Mouse (Mus musculus) cerebellum, adult 11-12 months (tissue): ENCODE results near the gene Pid1.

Experiments used
- DNase-seq: peaks from one replicate; pipeline ENCODE4 v3.0.0; 2022

Gene Pid1

DNA sequence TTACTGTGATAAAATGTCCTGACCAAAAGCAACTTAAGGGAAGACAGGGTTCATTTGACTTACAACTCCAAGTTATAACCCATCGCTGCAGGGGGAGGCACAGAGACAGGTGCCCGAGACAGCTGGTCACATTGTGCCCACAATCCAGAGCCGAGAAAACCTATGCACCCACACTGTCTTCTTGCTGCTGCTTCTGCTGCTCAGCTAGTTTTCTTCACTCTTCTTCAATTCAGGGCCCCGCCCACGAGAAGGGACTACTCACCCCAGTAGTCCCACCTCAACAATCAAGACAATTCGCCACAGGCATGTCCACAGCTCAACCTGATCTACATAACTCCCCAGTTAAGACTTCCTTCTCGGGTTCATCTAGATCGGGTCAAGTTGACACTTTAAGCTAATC, at the start of gene Pid1:
Gene Pid1 (minus strand): TSS at position 214 of the 400 bp plus-strand sequence.
- DNase-seq, result no peak

DNA sequence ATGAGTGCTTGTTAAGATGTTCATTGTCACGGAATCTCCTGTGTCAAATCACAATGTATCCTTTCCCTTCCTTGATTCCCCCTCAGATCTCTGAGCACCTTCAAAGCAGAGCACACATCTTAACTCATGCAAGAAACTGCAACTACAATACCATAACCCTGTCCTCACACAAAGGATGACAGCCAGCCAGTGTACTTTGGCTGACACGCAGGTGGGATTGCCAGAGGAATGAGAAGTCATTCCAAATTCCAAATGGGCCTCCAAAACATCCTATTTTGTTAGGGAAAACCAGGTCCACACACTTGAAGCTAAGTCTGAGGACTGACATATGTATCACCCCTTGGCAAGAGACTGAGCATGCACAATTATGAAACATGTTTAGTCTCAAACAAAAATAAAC, 45.5 kb upstream of the Pid1 start:
- no peak for DNase-seq

DNA sequence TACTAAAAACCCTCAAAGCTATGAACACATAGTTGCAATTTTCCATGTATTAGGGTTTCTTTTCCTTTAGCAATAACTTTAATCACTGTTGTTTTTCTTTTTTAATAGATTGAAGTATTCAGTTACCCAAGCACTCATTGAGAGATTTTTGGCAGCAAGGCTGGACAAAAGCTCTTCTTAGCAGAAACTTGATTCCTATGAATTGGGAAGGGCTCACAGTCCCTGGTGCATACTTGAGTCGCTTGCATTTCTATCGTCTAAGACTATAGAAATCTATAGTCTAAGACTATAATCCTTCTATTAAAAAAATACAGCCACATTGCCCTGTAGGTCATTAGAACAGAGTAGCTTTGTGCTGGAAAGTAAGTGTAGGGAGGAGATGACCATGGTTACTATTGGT, 44.9 kb upstream of the Pid1 start:
- DNase-seq, result no peak

DNA sequence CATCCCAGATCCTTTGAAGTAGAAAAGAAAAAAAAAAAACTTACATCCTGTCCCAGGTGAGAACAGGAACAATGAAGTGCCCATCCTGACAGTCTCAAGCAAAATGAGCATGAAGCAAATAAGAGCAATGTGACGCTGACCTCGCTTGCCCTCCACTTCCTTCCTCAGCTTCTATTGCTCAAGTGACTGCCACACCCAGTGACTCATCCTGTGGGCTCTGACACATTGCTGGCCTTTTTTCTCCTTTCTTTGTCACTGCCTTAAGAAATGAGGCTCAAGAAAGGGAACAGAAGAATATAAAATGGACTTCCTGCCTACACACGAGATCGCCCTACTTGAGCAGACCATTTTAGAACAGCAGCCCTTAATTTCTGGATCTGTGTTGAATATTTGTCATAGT, 42.9 kb upstream of the Pid1 start:
- DNase-seq, result no peak

DNA sequence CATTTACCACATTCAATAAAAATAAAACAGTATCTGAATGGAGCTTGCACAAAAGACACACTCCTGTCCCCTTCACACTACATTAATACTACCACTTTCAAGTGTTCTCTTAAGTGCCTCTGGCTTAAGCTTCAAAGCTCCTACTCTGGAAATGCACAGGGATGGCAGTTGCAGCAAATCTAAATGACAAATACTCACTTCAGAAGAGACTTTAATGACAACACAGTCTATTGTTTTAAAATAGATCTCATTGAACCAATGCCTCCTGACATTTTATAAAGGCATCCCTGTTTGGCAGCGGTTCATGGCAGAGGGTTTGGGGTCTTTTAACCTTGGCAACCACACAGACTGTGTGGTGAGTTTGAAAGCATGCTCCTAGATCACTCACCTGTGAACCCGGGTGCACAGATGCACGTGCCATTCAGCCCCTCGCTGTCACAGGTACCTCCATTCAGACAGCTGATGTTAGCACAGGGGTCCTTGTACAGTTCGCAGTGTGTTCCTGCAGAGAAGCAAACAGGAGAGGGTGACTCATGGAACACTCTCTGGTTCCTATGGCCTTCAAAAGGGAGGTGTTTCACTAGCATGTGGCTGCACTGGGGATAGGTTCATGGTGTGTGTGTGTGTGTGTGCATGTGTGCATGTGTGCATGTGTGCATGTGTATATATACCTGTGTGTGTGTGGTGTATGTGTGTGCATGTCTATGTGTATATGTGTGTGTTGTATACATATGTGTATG, 41.7 kb upstream of the Pid1 start:
- no peak for DNase-seq

DNA sequence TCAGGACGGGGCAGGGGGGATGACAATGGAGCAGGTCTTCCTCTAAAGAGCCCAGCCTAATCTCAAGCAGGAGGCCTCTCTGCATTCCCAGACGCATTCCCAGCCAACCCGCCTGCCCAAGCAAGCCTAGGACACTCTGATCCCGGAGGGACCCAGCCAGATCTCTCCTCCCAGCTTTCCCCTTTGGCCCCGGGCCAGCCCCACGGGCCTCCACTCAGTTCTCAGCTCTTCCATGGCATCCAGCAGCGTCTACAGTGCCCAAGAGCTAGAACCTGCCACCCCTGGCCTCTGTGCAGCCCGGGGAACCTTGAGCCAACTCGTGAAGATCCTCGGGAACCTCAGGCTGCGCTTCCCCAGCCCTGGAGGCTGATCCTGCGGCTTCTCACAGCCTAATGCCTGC, 40.9 kb upstream of the Pid1 start:
- DNase-seq, result no peak

DNA sequence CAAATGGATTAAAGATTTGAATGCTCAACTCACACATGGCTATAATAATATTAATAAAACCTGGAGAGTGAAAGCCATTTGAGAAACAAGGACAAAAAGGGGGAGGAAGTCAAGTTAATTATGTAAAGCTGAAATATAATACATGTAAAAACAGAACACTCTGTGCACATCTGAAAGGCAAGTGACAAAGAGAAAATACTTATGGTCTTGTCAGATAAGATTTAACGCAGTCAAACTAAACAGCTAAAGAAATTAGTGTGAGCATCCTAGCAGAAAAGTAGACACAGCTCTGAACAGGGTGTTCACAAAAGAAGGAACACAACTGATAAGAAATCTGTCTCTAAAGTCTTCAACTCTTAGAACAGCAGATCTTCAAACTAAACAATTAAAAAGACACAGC, 38.2 kb upstream of the Pid1 start:
- DNase-seq, result no peak

DNA sequence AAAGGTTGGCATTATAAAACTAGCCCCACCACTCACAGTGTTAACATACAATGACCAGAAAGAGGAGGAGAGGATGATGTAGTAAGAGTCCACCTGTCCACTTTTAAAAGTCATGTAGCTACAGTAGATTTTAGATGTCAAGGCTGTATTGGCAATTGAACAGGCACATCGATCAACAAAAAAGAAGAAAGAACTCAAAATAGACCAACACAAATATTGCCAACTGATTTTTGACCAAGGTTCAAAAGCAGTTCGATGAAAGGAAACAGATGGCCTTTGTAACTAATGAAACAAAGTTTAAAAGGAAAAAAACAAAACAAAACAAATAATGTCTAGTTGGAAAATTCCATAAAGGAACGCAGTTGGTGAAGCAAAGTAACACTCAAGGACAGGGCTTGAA, 35.7 kb upstream of the Pid1 start:
- DNase-seq, result no peak

DNA sequence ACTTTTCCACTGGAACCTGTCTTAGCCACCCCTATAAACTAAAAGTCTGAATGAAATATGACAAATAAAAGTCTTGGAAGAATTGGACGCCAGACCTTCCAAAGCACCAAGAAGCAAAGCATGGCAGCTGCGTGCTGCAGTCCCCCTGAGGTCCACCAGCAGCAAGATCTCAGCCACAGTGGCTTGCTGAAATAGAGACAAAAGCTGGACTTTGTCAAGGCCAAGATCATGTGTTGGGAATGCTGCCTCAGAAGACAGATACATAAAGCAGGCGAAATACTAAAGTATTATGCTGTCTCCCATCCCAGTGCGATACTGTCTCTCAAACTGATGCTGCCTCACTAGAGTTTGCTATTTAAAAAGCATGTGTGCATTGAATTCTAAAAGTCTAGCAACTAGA, 35.1 kb upstream of the Pid1 start:
- DNase-seq, result no peak

DNA sequence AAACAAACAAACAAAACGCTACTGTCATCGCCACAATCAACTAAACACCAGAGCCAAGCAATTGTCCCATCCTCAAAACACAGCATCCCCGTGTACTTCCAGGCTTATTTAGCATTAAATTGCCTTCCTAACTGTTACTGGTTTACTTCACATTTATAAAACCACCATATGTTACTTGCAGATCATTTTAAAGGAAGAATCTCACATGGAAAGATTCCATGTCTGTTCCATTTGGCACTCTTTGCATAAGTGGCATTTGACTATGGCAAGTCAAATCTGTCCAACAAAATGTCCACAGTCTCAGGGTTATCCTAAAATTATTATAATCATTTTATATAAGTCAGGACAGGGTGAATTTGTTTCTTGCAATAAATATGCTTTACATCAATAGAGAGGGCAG, 32.8 kb upstream of the Pid1 start:
- DNase-seq, result no peak

DNA sequence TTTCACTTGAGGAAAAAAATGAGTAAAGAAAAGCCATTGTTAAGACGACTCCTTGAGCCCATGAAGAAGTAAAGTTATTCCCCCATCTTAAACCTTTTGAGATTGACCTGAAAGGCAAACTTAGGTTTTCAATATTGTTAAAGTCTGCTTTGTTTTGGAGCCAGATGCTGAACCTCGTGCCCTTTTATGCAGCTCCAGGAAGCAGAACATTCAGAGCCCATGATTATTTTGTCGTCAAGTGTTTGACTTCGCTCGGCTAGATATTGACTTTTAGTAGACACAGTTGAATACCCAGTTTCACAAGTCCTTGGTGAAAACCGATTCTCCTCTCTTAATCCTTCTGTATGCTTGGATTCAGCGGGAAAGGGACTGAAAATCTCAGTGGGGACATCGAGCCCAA, 31.9 kb upstream of the Pid1 start:
- DNase-seq, result no peak

DNA sequence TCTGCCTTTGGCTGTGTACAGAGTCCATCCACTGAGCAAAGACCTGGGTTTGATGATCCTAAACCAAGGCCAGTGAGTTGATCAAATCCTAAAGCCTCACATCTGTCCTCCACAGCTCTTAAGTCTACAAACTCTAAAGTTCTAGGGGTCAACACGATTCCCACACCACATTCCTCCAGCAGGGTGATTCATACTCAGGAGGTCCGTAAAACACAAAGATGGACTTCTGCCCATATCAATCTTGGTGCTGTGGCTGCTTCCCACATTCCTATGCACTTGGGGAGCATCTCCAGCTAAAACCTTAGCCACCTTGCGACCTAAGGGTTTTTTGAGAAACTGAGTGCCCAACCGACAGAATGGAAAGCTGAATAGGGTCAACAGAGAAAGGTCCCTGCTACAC, 27.0 kb upstream of the Pid1 start:
- no peak for DNase-seq

DNA sequence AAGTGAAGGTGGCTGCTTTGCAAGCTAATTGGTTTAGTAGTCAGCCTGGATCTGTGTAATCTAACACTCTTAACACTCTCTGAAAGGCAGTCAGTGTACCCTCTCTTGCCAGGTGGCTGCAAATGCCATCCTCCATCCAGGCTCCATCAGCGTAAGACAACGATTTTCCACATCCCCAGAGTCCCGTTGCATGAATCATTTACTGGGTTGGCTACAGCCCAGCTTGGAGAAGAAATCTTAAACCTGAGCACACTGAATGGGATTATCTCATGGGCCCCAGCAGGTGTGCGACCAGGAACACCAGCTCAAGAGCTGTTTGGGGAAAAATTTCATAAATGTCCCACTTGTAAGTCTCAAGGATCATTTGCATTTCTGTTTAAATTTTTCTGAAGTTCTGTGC, 23.6 kb upstream of the Pid1 start:
- DNase-seq, result no peak

DNA sequence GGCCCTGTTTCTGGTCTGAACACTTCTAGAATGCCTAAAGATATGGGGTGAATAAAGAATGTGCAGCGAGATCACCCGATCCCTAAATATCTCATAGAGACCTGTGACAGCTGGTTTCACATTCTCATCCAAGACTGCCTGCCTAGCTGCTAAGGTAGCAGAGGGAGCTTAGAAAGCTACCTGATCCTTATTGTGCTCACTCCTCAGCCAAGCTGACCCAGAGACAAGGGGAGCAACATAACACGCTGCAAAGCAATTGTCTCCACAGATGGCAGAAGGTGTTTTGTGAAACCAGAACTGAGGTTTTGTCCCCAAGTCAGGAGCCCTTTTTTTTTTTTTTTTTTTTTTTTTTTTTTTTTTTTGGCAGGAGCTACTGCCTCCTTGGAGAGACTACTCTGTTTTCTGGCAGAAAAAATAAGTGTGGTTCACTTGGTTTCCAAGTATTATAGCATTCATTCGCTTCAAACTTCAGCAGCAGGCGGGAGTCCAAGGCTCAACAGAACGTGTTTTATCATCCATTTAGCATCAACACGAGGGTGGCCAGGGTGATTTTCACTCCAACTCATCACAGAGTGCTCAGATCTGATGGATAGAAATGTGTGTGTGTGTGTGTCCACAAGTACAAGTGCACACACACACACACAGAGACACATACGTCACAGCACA, 22.6 kb upstream of the Pid1 start:
- DNase-seq, result no peak

DNA sequence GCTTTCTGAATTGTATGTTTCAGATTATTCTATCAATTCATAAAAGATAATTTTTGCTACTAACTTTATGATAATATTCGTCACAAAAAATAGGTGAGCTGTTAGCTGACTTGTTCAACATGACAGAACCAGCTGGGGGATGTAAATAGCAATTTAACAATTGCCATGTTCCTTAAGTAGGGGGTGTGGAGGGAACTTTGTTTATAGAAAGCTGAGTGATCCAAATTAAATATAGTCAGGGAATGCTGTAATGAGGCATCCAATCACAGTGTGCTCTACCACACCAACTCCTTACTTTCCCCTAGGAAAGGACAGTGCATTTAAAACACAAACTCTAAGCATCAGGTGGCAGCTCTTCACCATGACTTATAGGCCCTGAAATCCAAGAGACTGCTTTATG, 18.7 kb upstream of the Pid1 start:
- DNase-seq, result no peak

DNA sequence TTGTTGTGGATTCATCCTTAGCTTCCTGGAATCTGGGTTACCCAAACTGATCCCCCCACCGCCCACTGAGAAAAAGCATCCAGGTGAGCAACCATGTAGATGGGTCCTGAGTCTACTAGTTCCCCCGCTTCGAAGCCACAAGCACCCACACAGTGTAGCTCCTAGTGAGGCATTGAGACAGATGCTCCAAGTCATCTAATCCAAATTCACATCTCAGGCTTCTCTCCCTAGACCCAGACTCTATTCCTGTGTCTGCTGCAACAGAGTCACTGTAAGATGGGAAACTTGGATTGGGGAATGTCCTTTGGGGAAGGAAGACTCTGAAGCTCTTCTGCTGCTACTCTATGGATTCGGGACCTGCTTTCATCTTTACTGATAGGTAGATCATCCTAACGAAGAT, 18.1 kb upstream of the Pid1 start:
- DNase-seq, result no peak

DNA sequence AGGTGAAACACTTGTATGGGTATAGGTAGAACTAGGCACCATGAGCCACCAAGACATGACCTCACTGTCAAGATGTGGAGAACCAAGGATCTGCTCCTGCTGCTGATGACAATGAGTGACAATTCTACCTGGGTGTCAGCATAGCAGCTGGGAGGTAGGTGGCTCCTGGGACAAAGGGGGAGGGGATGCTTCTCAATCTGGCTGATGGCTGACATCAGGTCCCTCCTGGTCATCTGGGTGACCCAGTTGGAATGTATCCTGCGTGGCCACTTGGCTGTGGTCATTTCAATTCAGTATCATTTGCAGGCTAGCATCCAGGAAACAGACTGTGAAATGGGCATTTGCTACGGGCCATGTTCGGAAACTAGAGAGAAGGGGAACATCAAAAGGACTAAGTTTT, 16.9 kb upstream of the Pid1 start:
- DNase-seq, result peak; percentile 17

DNA sequence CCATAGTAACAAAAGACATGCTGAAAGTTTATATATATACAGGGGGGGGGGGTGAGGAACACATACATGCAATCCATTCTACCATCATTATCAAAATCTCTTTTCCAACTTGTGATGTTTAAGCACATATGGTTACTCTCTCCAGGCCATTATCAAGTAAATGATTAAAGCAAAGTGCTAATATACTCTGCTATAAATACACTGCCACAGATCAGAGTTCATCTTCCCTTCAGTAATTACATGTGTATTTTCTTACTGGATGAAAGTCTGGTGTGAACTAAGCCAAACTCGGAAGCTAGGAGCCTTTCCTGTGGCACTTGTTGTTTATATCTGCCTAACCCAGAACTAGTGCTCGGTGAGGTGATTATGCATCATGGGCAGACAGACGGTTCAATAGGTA, 3.8 kb upstream of the Pid1 start:
- no peak for DNase-seq

DNA sequence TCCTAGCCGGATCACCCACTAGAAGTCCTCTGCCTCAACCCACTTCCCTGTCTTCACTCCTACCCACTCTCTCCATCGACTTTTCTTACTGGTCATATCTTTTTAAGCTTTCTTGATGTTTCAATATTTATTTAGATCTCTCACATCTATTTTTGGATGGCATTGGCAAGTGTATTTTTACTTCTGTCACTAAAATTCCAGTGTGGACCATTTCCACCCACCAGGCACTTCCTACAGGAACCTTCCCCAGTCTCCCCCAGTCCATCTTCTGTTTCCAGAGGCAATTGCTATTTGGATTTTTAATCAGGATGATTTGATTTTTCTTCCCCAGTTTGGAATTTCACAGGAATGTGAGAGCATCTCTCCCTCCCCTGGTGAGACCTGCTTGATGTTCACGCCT, 2.6 kb upstream of the Pid1 start:
- DNase-seq, result no peak

DNA sequence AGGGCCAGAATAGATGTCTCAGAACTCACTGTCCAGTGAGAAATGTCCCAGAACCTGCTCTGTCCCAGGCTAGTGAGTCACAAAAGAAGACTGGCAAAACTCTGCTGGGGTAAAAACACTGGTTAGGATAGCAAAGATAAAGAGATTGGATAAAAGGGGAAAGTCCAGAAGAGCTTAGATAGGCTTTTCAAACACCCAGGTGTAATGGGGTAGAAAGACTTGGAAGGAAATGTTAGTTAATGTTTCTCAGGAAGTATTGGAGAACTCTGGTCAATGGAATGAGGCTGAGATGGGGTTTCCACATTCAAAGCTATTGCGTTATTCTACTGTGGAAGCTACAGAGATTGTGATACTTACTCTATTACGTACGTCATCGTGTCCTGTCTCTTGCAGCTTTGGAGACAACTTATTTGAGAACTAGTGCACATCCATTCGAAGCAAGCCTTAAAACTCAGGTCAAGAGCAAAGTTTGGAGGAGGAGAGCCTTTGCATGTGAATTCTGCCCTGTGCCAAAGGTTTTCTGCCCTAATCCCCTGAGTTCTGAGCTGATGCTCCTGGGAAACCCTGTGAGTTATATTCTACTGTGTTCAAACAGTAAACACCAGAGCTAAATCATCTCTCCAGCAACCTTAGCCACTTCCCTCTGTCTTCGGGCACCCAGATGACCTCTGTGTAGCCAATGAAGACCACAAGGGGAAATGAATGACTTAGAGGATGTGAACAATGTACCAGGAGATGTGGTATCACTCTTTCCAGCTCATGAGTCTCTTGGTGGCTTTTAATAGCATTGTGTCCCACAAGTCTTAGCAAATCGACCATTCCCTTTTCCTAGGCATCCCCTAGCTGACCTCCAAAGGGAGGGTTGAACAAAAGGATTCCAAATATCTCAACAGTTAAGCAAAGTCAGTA, 1.0 kb downstream of the Pid1 start:
- no peak for DNase-seq

DNA sequence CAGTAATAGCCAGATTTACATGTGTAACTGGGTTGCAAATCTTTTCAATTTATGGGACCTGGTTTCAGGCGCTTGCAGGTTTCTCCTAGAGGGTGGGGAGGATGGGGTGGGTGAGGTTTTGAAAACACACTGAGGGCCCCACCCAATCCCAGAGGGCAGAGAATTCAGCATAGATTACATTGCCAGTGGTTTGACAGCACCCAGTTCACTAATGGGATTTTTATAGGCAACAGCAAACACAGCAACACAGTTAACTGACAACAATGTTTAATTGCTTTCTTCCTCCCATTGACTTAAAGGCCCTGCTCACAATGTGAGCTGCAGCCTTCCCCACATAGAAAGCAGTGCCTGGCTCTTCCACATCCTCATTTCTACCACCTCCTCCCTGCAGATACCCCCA, 1.8 kb downstream of the Pid1 start:
- DNase-seq, result no peak

DNA sequence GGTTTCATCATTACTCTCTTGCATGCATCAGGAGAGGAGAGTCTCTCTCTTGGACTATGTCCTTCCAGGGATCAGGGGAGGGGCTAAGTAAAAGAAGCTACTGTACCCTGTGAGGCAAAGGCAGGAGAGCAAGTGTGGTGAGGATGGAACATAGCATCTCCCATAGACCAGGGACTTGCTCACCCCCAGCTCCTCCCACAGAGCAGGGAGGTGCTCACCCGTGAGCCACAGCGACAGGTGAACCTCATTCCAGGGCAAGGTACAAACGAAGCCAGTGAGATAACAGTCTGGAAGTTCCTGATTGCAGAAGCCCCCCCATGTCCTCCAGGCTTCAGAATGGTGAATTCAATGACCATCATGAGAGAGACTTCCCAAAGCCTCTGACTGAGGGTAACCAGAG, 2.6 kb downstream of the Pid1 start:
- no peak for DNase-seq

DNA sequence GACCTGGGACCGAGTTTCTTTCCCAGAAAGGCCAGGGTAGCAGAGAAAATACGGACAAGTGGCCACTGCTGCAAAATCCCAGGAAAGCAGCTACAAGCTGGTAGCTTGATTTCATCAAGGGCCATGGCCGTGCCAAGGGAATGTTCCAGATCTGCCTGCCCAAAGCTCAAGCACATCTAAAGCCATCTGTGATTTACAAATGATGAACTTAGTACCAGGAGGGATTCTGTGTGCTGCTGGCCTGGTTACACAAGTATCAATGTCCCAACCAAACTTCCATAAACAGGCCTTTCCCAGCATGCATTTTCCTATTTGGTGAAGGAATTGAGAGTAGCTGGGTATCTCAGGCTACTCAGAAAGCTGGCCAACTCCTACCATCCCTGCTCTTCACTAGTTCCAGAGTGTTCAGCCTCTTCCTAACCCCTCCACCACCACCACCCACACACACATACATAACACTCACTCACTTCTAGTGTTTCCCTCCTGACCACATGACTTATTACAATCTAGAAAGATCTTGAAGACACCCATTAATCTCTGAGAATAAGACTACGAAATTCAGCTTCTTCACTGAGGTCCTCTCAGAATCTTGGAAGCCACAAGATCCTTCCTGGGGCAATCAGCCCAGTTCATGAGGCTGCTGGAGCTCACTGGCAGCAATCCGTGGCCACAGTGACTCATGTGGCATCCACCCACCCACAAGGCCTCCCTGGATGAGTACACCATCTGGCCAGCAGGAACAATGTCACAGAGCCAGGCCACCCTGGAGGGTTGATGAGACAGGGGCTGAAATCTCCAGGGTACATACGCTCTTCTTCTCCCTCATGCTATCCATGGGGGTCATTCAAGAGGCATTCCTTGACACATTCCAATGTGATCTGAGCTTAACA, 4.1 kb downstream of the Pid1 start:
- peak; percentile 71 for DNase-seq
